Mouse (Mus musculus) brown adipose tissue, adult 24 weeks (tissue): ENCODE data around the gene Tmem115. TPM values are rescaled to one million over a fixed set of nuclear protein-coding genes. Genes with fewer than 3 reads are reported as not detected.

ENCODE experiments used
- H3K27ac ChIP-seq: fragments of 200-500 bp; replicated peaks from 2 replicates; pipeline ENCODE4 v1.5.1; 2012; ENCODE audit warnings: low read depth, mild to moderate bottlenecking, low read length
- H3K4me1 ChIP-seq: fragments of 200-500 bp; 2 replicates; pipeline ENCODE4 v1.6.1; 2012; ENCODE audit warnings: low read length, mixed read lengths; ENCODE audit not compliant: control insufficient read depth, insufficient read depth, insufficient read length
- H3K4me3 ChIP-seq: fragments of 200-500 bp; 2 replicates; pipeline ENCODE4 v1.5.1; 2012; ENCODE audit warnings: low read depth, mild to moderate bottlenecking, low read length, moderate library complexity; ENCODE audit not compliant: insufficient read depth
- polyA plus RNA-seq: library from polyadenylated mRNA; stranded (reverse); fragments of >200 nt; gene quantifications from 2 replicates; pipeline ENCODE4 v1.2.4, GENCODE M21; 2012; ENCODE audit not compliant: missing spikeins, insufficient read depth, insufficient read length

Tmem115 gene
- polyA plus RNA-seq, 1 experiment = 11.9 TPM

GRCm38 (mm10) chr9:107580501-107581317, 47.0 kb downstream of the Tmem115 start, which contains the start of gene Hyal3:
TSS of gene Hyal3 (plus strand) at chr9:107580818.
- Histone ChIP-seq H3K4me3 (peak within 1 kb of the TSS; percentile 64), H3K27ac (peak within 1 kb of the TSS; percentile 86), H3K4me1 (peaks cover 9% of the 10 kb centered on the region; the same call in 1 of the 2 replicates)

DNA sequence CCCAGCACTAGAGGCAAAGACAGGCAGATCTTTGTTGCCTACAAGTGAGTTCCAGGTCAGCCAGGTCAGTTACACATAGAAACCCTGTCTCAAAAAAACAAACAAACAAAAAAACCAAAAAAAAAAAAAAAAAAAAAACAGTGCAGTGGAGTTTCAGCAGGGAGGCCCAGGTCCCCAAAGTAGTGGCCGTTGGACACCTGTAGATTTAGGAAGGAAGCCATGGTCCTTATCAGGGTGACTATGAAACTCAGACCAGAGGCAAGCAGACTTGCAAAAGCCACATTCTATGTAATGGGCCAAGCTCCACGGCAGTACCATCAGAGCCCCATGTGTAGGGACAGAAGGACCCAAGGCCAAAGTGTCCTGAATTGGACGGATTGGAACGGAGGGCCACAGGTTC, 47.8 kb downstream of the Tmem115 start:
- H3K4me3 ChIP-seq = peak overlapping the region; percentile 64
- no peak overlapping the region for H3K27ac ChIP-seq
- peaks cover 9% of the 10 kb centered on the region; the same call in 1 of the 2 replicates for H3K4me1 ChIP-seq

DNA sequence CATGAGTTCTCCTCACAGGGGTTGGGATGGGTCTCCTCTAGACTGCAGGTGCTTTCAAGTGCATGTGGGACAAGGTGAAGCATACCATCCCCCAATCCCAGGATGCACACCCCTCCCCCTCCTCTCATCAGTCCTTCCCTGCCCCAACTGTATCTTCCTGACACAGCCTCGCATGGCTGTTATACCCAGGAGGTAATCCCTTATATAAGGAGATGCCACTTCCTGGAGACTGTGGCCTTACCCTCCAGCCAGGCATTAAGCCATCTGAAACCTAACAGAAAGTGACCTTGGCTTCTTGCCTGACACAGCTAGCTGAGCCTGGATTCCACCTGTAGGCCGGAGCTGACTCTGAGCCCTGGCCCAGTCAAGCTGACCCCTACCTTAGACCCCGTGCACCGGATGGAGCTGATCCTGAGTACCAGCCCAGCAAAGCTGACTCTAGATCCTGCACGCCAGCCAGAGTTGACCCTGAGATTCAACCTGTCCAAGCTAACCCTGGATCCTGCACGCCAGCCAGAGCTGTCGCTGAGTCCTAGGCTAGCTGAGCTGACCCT, 48.8 kb downstream of the Tmem115 start:
- Histone ChIP-seq H3K4me3 (no peak overlapping the region), H3K4me1 (peaks cover 5% of the 10 kb centered on the region; the same call in 1 of the 2 replicates), H3K27ac (no peak overlapping the region)

- H3K27ac ChIP-seq = no peak overlapping the region
Observed at GRCm38 (mm10) chr9:107583174-107583573, 49.4 kb downstream of the Tmem115 start.

GRCm38 (mm10) chr9:107586504-107586903, 52.8 kb downstream of the Tmem115 start:
- Histone ChIP-seq H3K27ac (no peak overlapping the region), H3K4me1 (peaks cover 7% of the 10 kb centered on the region), H3K4me3 (no peak overlapping the region)

More at GRCm38 (mm10) chr9:107583174-107583573, 49.4 kb downstream of the Tmem115 start:
- Histone ChIP-seq H3K4me3 (no peak overlapping the region), H3K4me1 (peaks cover 8% of the 10 kb centered on the region)

DNA sequence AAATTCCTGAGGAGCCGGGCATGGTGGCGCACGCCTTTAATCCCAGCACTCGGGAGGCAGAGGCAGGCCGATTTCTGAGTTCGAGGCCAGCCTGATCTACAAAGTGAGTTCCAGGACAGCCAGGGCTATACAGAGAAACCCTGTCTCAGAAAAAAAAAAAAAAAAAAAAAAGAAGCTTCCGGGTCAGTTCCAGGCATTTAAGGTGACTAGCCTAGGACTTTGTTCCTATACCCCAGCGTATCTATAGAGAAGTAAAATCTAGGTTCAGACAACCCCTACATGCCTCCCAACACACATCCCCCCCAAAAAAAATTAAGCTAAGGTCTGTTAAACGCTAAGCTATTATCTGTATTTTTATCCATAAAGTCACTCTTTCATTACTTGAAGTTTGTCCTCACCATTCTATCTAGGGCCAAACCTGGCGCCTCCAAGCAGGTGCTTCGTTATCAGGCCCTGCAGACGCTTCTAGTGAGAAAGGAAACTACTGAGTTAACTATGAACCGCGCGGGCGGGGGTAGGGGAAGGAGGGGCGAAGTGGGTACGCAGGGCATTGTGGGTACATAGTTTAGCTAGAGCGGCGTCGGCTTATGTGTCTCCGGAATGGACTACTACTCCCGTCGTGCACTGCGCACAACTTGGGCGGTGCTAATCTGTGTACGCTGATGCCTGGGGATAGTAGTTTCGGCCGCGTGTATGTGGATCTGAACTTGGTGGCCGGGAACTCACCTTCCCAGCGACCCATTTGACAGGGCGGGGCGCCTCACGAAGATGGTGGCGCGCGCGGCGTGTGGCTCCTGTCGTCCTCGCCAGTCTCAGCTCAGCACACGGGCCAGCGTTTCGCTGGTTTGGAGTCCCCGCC, 53.5 kb downstream of the Tmem115 start, which contains the start of gene Ifrd2:
Gene Ifrd2, plus strand, starts transcription at position 669 of the 859 bp plus-strand sequence.
- Histone ChIP-seq H3K4me3 (peak within 1 kb of the TSS; percentile 63), H3K4me1 (peaks cover 7% of the 10 kb centered on the region), H3K27ac (0 out of 2 replicates have a peak within 1 kb of the TSS, but pooled peaks have one; percentile 4)

DNA sequence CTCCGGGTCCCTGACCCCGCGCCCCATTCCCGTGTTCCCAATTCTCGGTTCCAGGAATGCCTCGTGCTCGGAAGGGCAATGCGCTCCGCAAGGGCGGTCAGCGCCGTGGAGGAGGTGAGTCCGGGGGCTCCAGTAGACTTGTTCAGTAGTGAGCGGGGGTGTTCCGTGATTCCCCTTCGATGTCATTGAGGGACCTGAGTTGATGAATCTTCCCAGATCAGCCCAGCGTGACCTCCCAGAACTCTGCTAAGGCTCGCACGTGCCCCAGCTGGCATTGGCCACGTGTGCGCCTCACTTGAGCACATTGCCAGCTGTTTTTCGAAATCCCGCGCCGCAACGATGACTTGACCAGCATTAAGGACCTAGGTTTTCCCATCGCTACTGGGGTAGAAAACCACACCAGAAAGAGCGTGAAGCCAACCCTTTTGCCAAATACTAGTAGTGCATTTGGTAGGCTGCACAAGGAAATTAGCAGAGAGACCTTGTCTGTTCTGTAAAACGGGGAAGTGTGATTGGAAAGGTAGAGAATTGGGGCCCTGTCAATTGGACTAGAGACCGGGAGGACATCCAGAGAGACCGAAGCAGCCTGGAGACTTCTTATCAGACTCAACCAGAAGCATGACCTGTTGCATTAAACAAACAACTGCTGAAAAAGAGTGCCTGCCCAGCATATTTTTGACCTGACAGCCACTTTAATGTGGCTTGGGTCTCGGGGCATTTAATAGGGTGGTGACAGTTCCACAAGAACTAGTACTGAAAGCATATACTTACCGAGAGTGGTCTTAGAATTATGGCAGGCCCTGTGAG, 54.3 kb downstream of the Tmem115 start:
- Histone ChIP-seq H3K4me3 (peak overlapping the region; percentile 63), H3K27ac (0 out of 2 replicates have a peak overlapping the region, but pooled peaks have one; percentile 4), H3K4me1 (peaks cover 7% of the 10 kb centered on the region)

Other genes starting within 250 kb of the Tmem115 start
- 18.4 and 23.6 TPM in 2 replicates for gene Mapkapk3, start 244.1 kb upstream of the Tmem115 start, polyA plus RNA-seq
- 23.1 and 44.9 TPM in 2 replicates for gene Cish, start 237.9 kb upstream of the Tmem115 start, polyA plus RNA-seq
- 52.8 and 58.3 TPM in 2 replicates for gene Hemk1, start 195.6 kb upstream of the Tmem115 start, polyA plus RNA-seq
- gene 6430571L13Rik, start 193.3 kb upstream of the Tmem115 start, polyA plus RNA-seq = 8.8 and 22.5 TPM in 2 replicates
- not detected in 2 replicates for gene Cacna2d2, start 134.3 kb upstream of the Tmem115 start, polyA plus RNA-seq
- 6.1 and 6.3 TPM in 2 replicates for gene Cyb561d2, start 8.2 kb downstream of the Tmem115 start, polyA plus RNA-seq
- 19.2 and 22.5 TPM in 2 replicates for gene Nprl2, start 8.3 kb downstream of the Tmem115 start, polyA plus RNA-seq
- gene Zmynd10, start 13.4 kb downstream of the Tmem115 start, polyA plus RNA-seq = not detected in 2 replicates
- 10.9 and 15.2 TPM in 2 replicates for gene Rassf1, start 17.6 kb downstream of the Tmem115 start, polyA plus RNA-seq
- 31.2 and 49.0 TPM in 2 replicates for gene Tusc2, start 29.3 kb downstream of the Tmem115 start, polyA plus RNA-seq
- 14.1 and 14.2 TPM in 2 replicates for gene Hyal2, start 34.0 kb downstream of the Tmem115 start, polyA plus RNA-seq
- 25.2 and 46.4 TPM in 2 replicates for gene Hyal1, start 43.0 kb downstream of the Tmem115 start, polyA plus RNA-seq
- 25.9 and 31.3 TPM in 2 replicates for gene Naa80, start 44.9 kb downstream of the Tmem115 start, polyA plus RNA-seq
- 0.63 TPM in 1 of 2 replicates, not detected in the other for gene Hyal3, start 46.9 kb downstream of the Tmem115 start, polyA plus RNA-seq
- 21.6 and 23.7 TPM in 2 replicates for gene Ifrd2, start 53.7 kb downstream of the Tmem115 start, polyA plus RNA-seq
- gene Sema3b, start 75.3 kb downstream of the Tmem115 start, polyA plus RNA-seq = 3.3 and 3.8 TPM in 2 replicates
- gene Gnai2, start 101.4 kb downstream of the Tmem115 start, polyA plus RNA-seq = 87.2 and 112 TPM in 2 replicates
- 0.83 and 3.3 TPM in 2 replicates for gene Slc38a3, start 135.6 kb downstream of the Tmem115 start, polyA plus RNA-seq
- not detected in 2 replicates for gene Gnat1, start 145.8 kb downstream of the Tmem115 start, polyA plus RNA-seq
- gene Sema3f, start 176.5 kb downstream of the Tmem115 start, polyA plus RNA-seq = 3.1 and 3.2 TPM in 2 replicates
- gene Rbm5, start 237.1 kb downstream of the Tmem115 start, polyA plus RNA-seq = 37.4 and 47.2 TPM in 2 replicates